Mouse (Mus musculus): ENCODE results near the gene Zfp329. TPM values are rescaled to one million over a fixed set of nuclear protein-coding genes. Genes with fewer than 3 reads are reported as not detected.

The Zfp329 gene
- 2.2 and 2.4 TPM in 2 replicates for polyA plus RNA-seq (2012; rRNA removed)

GRCm38 (mm10) chr7:12818521-12819295 is at the start of gene Zfp329:
Zfp329 (minus strand) TSS chr7:12818858.

GRCm38 (mm10) chr7:12834162-12835120 is 15.8 kb upstream of the Zfp329 start, which contains the start of gene Zfp110:
Zfp110 (plus strand) TSS chr7:12834761.

GRCm38 (mm10) chr7:12802866-12803726 is 15.6 kb downstream of the Zfp329 start, which contains the start of gene Zscan18:
Zscan18 (minus strand) TSS chr7:12803635.

Other genes with a start within 250 kb of the Zfp329 start
- not detected in 2 replicates for gene Vmn2r53, start 210.1 kb downstream of the Zfp329 start, polyA plus RNA-seq (2012; rRNA removed)
- gene Vmn2r54, start 178.5 kb downstream of the Zfp329 start, polyA plus RNA-seq (2012; rRNA removed), result not detected in 2 replicates
- gene Vmn2r55, start 133.9 kb downstream of the Zfp329 start, polyA plus RNA-seq (2012; rRNA removed), result not detected in 2 replicates
- gene Vmn2r56, start 83.9 kb downstream of the Zfp329 start, polyA plus RNA-seq (2012; rRNA removed), result not detected in 2 replicates
- gene Zscan18, start 15.2 kb downstream of the Zfp329 start, polyA plus RNA-seq (2012; rRNA removed), result 0.25 and 0.29 TPM in 2 replicates
- gene Zfp110, start 15.9 kb upstream of the Zfp329 start, polyA plus RNA-seq (2012; rRNA removed), result 5.1 and 5.6 TPM in 2 replicates
- 0.75 and 0.82 TPM in 2 replicates for gene Zfp128, start 62.3 kb upstream of the Zfp329 start, polyA plus RNA-seq (2012; rRNA removed)
- 3.4 and 3.5 TPM in 2 replicates for gene Zscan22, start 79.0 kb upstream of the Zfp329 start, polyA plus RNA-seq (2012; rRNA removed)
- gene Rps5, start 103.4 kb upstream of the Zfp329 start, polyA plus RNA-seq (2012; rRNA removed), result 1,527 and 1,533 TPM in 2 replicates
- gene Rnf225, start 108.6 kb upstream of the Zfp329 start, polyA plus RNA-seq (2012; rRNA removed), result 0.13 and 0.22 TPM in 2 replicates
- 1.7 and 1.8 TPM in 2 replicates for gene Zfp324, start 147.0 kb upstream of the Zfp329 start, polyA plus RNA-seq (2012; rRNA removed)
- 1.9 and 2.1 TPM in 2 replicates for gene Zfp446, start 159.0 kb upstream of the Zfp329 start, polyA plus RNA-seq (2012; rRNA removed)
- 37.4 and 60.2 TPM in 2 replicates for gene Slc27a5, start 179.3 kb upstream of the Zfp329 start, polyA plus RNA-seq (2012; rRNA removed)
- 85.9 and 90.4 TPM in 2 replicates for gene Trim28, start 180.3 kb upstream of the Zfp329 start, polyA plus RNA-seq (2012; rRNA removed)
- 5.4 and 5.7 TPM in 2 replicates for gene Zbtb45, start 191.2 kb upstream of the Zfp329 start, polyA plus RNA-seq (2012; rRNA removed)
- 99.3 and 101 TPM in 2 replicates for gene Chmp2a, start 215.9 kb upstream of the Zfp329 start, polyA plus RNA-seq (2012; rRNA removed)
- gene Ube2m, start 219.4 kb upstream of the Zfp329 start, polyA plus RNA-seq (2012; rRNA removed), result 86.0 and 91.7 TPM in 2 replicates
- 0.53 and 0.59 TPM in 2 replicates for gene Mzf1, start 235.9 kb upstream of the Zfp329 start, polyA plus RNA-seq (2012; rRNA removed)

Measured in liver, embryonic 18 days (tissue).